Mouse (Mus musculus) yolk sac, embryonic 10.5 days (tissue): ENCODE results near the gene Zfp775.

Experiments
- DNase-seq: peaks from one replicate; pipeline ENCODE4 v3.0.0-alpha.2; 2017; ENCODE audit warnings: low spot score

Zfp775 gene

GRCm38 (mm10) chr6:48601271-48602079 is at the start of gene Zfp775:
Gene Zfp775, plus strand, starts transcription at chr6:48602063.
- DNase-seq: peak; percentile 93

- peak; percentile 76 for DNase-seq
These were observed 48.9 kb upstream of the Zfp775 start for GRCm38 (mm10) chr6:48552918-48553317.

GRCm38 (mm10) chr6:48553819-48554218 is 48.0 kb upstream of the Zfp775 start:
- no peak for DNase-seq

GRCm38 (mm10) chr6:48554280-48555103 is 47.4 kb upstream of the Zfp775 start, which contains the start of gene Lrrc61:
Gene Lrrc61, plus strand, starts transcription at chr6:48554796.
- DNase-seq: peak; percentile 85

GRCm38 (mm10) chr6:48555104-48555890 is 46.6 kb upstream of the Zfp775 start:
- DNase-seq: peak; percentile 61

- DNase-seq: no peak
These were observed 45.9 kb upstream of the Zfp775 start for GRCm38 (mm10) chr6:48555956-48556355.

- no peak for DNase-seq
These were observed 36.1 kb upstream of the Zfp775 start for GRCm38 (mm10) chr6:48565693-48566310.

- no peak for DNase-seq
These were observed 35.6 kb upstream of the Zfp775 start for GRCm38 (mm10) chr6:48566312-48566711.

GRCm38 (mm10) chr6:48568036-48568984 is 33.6 kb upstream of the Zfp775 start:
- DNase-seq: no peak

GRCm38 (mm10) chr6:48569065-48569807 is 32.6 kb upstream of the Zfp775 start:
- DNase-seq: no peak

- DNase-seq: no peak
These were observed 29.8 kb upstream of the Zfp775 start for GRCm38 (mm10) chr6:48572014-48572413.

- DNase-seq: peak; percentile 50
These were observed 29.2 kb upstream of the Zfp775 start, which contains the start of gene Rarres2 for GRCm38 (mm10) chr6:48572572-48573061. Gene Rarres2, minus strand, starts transcription at chr6:48572789.

GRCm38 (mm10) chr6:48573280-48573679 is 28.6 kb upstream of the Zfp775 start:
- DNase-seq: peak; percentile 80

- DNase-seq: no peak
These were observed 27.9 kb upstream of the Zfp775 start for GRCm38 (mm10) chr6:48573981-48574380.

- DNase-seq: no peak
These were observed 23.1 kb upstream of the Zfp775 start for GRCm38 (mm10) chr6:48578736-48579135.

- no peak for DNase-seq
These were observed 22.6 kb upstream of the Zfp775 start for GRCm38 (mm10) chr6:48579215-48579648.

- no peak for DNase-seq
These were observed 20.6 kb upstream of the Zfp775 start for GRCm38 (mm10) chr6:48581257-48581656.

GRCm38 (mm10) chr6:48582037-48582436 is 19.8 kb upstream of the Zfp775 start:
- no peak for DNase-seq

GRCm38 (mm10) chr6:48589194-48589750 is 12.6 kb upstream of the Zfp775 start, which contains the start of gene Gm45021:
Gene Gm45021, plus strand, starts transcription at chr6:48589610.
- DNase-seq: no peak
